Mouse (Mus musculus) ES-E14 (cell line): ENCODE data around the gene Slc27a4. TPM values are rescaled to one million over a fixed set of nuclear protein-coding genes. Genes with fewer than 3 reads are reported as not detected.

Experiments used
- DNase-seq: peaks from one replicate; pipeline ENCODE4 v3.0.0-alpha.2; 2013; ENCODE audit warnings: low read depth, low spot score
- H3K27ac ChIP-seq: 2 replicates; pipeline ENCODE4 v1.5.1; 2012; ENCODE audit warnings: low read depth, mild to moderate bottlenecking, low read length, moderate library complexity, mixed read lengths; ENCODE audit not compliant: poor library complexity, insufficient read depth, severe bottlenecking
- H3K36me3 ChIP-seq: 2 replicates; pipeline ENCODE4 v1.6.1; 2012; ENCODE audit warnings: mild to moderate bottlenecking, low read length, moderate library complexity, mixed read lengths; ENCODE audit not compliant: control insufficient read depth, poor library complexity, insufficient read depth, severe bottlenecking
- H3K4me1 ChIP-seq, 2 experiments: fragments of 150-350 bp in 1 of 2; sonication (generic) in 1 of 2; 2 replicates each; pipeline ENCODE4 v1.6.1; 2012; ENCODE audit warnings: low read length in 2 of 2, mild to moderate bottlenecking in 1 of 2, mixed read lengths in 1 of 2; ENCODE audit not compliant: control insufficient read depth in 2 of 2, insufficient read depth in 2 of 2, poor library complexity in 1 of 2
- H3K4me3 ChIP-seq, 2 experiments: fragments of 150-350 bp in 1 of 2; sonication (generic) in 1 of 2; 2 replicates each; pipeline ENCODE4 v1.5.1; 2012; ENCODE audit warnings: low read length in 2 of 2, low read depth in 1 of 2, mild to moderate bottlenecking in 1 of 2, mixed read lengths in 1 of 2; ENCODE audit not compliant: insufficient read depth in 1 of 2, poor library complexity in 1 of 2, severe bottlenecking in 1 of 2
- H3K9ac ChIP-seq: 2 replicates; pipeline ENCODE4 v1.6.1; 2012; ENCODE audit warnings: low read depth, mild to moderate bottlenecking, low read length, mixed read lengths; ENCODE audit not compliant: poor library complexity, insufficient read depth, severe bottlenecking
- H3K9me3 ChIP-seq: fragments of 150-350 bp; sonication (generic); 2 replicates; pipeline ENCODE4 v1.6.1; 2012; ENCODE audit warnings: low read depth, mild to moderate bottlenecking, low read length; ENCODE audit not compliant: control insufficient read depth, insufficient read depth
- CHD2 ChIP-seq: IDR thresholded peaks from 2 replicates; pipeline ENCODE4 v1.6.1; 2014; ENCODE audit warnings: mild to moderate bottlenecking, low read depth, low read length, inconsistent platforms
- HCFC1 ChIP-seq: IDR thresholded peaks from 2 replicates; pipeline ENCODE4 v1.6.1; 2012; ENCODE audit warnings: low read length, inconsistent platforms, borderline replicate concordance; ENCODE audit not compliant: insufficient read depth
- MAFK ChIP-seq: IDR thresholded peaks from 2 replicates; pipeline ENCODE4 v1.6.1; 2014; ENCODE audit warnings: mild to moderate bottlenecking, low read depth, low read length, inconsistent platforms; ENCODE audit not compliant: insufficient read depth
- ZC3H11A ChIP-seq: IDR thresholded peaks from 2 replicates; pipeline ENCODE4 v1.6.1; 2012; ENCODE audit warnings: low read depth, mild to moderate bottlenecking, inconsistent platforms, low read length, borderline replicate concordance
- ZNF384 ChIP-seq: IDR thresholded peaks from 2 replicates; pipeline ENCODE4 v1.6.1; 2012; ENCODE audit warnings: low read depth, low read length, inconsistent platforms
- in situ Hi-C, 2 experiments: fragments of 600-800 bp; cut with MboI; formaldehyde crosslinking; loops; one replicate each; pipeline ENCODE4 v1.15.1; 2025; ENCODE audit warnings: low sequenced_read_pairs in 2 of 2, inconsistent platforms in 1 of 2; ENCODE audit not compliant: unreplicated experiment in 2 of 2
- total RNA-seq: library from RNA; depleted of rRNA; stranded (reverse); fragments of 300-350 nt; gene quantifications from 2 replicates; pipeline ENCODE4 v1.2.3, GENCODE M21; 2012

Slc27a4 gene
- total RNA-seq, 1 experiment: 38.9 TPM

- H3K36me3 ChIP-seq: no peaks in the 10 kb centered on the region
- H3K9ac ChIP-seq: no peak overlapping the region
- peaks cover 0 to 12% of the 10 kb centered on the region in 2 experiments; a peak in 1 of 4 replicates for H3K4me1 ChIP-seq
- H3K9me3 ChIP-seq: no peaks in the 10 kb centered on the region
- no peak overlapping the region for H3K4me3 ChIP-seq
- in situ Hi-C loops: loop anchor here in 1 of 2 experiments (10.0 kb wide), 1 partner anchor 86 kb away; no protein-coding TSS in a partner anchor
- no peak for DNase-seq
- TF ChIP-seq MAFK (no peak), ZNF384 (no peak), HCFC1 (no peak), ZC3H11A (no peak), CHD2 (no peak)
- H3K27ac ChIP-seq: no peak overlapping the region
Observed at GRCm38 (mm10) chr2:29768901-29769300, 33.5 kb upstream of the Slc27a4 start.

GRCm38 (mm10) chr2:29770162-29770561, 32.3 kb upstream of the Slc27a4 start:
- no peak overlapping the region for H3K9ac ChIP-seq
- H3K4me3 ChIP-seq: no peak overlapping the region
- in situ Hi-C loops: no loop called here
- no peaks in the 10 kb centered on the region; the same call in 1 of the 2 replicates for H3K36me3 ChIP-seq
- no peak overlapping the region for H3K27ac ChIP-seq
- peak; percentile 65 for DNase-seq
- H3K4me1 ChIP-seq: peaks cover 0 to 12% of the 10 kb centered on the region in 2 experiments; a peak in 1 of 4 replicates
- TF ChIP-seq ZNF384: no peak
- TF ChIP-seq HCFC1: no peak
- no peak for TF ChIP-seq CHD2
- no peak for TF ChIP-seq ZC3H11A
- TF ChIP-seq MAFK: no peak
- H3K9me3 ChIP-seq: no peaks in the 10 kb centered on the region

GRCm38 (mm10) chr2:29771611-29772461, 30.6 kb upstream of the Slc27a4 start:
- H3K4me1 ChIP-seq: peaks cover 0 to 12% of the 10 kb centered on the region in 2 experiments; a peak in 1 of 4 replicates
- H3K4me3 ChIP-seq: no peak overlapping the region
- peaks cover 4% of the 10 kb centered on the region; the same call in 1 of the 2 replicates for H3K36me3 ChIP-seq
- H3K9ac ChIP-seq: no peak overlapping the region
- H3K9me3 ChIP-seq: no peaks in the 10 kb centered on the region
- TF ChIP-seq MAFK: no peak
- TF ChIP-seq ZNF384: no peak
- TF ChIP-seq ZC3H11A: no peak
- no peak for TF ChIP-seq HCFC1
- no peak for TF ChIP-seq CHD2
- H3K27ac ChIP-seq: no peak overlapping the region
- no peak for DNase-seq
- in situ Hi-C loops: no loop called here

GRCm38 (mm10) chr2:29773323-29773722, 29.1 kb upstream of the Slc27a4 start:
- Histone ChIP-seq H3K27ac (no peak overlapping the region), H3K4me3 (no peak overlapping the region), H3K9ac (no peak overlapping the region), H3K4me1 (peaks cover 0 to 8% of the 10 kb centered on the region in 2 experiments; a peak in 1 of 4 replicates), H3K36me3 (peaks cover 17% of the 10 kb centered on the region), H3K9me3 (no peaks in the 10 kb centered on the region)
- DNase-seq: no peak
- in situ Hi-C loops: no loop called here
- TF ChIP-seq ZNF384: no peak
- no peak for TF ChIP-seq MAFK
- no peak for TF ChIP-seq ZC3H11A
- TF ChIP-seq CHD2: no peak
- no peak for TF ChIP-seq HCFC1
